Mouse (Mus musculus): ENCODE data around the gene Alk. TPM values are rescaled to one million over a fixed set of nuclear protein-coding genes. Genes with fewer than 3 reads are reported as not detected.

The Alk gene
- polyA plus RNA-seq, 1 experiment from 2014 or later = 0.61 TPM

DNA sequence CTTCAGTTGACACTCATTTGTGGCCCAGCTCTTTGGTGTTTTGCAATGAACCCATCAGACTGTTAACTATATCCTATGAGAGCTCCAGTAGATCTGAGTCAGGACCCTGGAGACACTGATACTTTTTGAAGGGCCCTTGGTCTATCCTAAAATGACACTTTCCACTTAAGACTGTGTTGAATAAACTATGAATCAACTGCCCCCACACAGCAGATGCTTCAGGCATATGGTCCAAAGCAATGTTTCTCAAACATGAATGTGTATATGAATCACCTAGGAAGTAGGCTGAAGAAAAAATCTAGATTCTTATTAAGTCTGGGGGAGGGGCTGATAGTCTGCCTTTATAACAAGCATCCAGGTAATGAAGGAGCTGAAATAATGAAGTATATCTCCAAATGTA is 189.8 kb downstream of the Alk start:
- Histone ChIP-seq H3K9me3 (ENCODE audit: control insufficient read depth, low read length) (no peaks in the 10 kb centered on the region), H3K27me3 (ENCODE audit: control insufficient read depth, insufficient read depth, low read length) (no peaks in the 10 kb centered on the region), H3K36me3 (ENCODE audit: control insufficient read depth, insufficient read depth, low read length) (no peaks in the 10 kb centered on the region), H3K9ac (ENCODE audit: low read length) (no peak overlapping the region), H3K27ac (replicated peaks) (no peak overlapping the region), H3K4me3 (ENCODE audit: low read depth, low read length) (no peak overlapping the region), H3K4me1 (replicated peaks; ENCODE audit: control insufficient read depth, insufficient read depth) (no peaks in the 10 kb centered on the region), H3K4me2 (replicated peaks; ENCODE audit: low read depth) (no peak overlapping the region)
- DNase-seq (ENCODE audit: low spot score) (no peak), ATAC-seq (ENCODE audit: low FRiP score, low TSS enrichment) (no peak)
- TF ChIP-seq EP300 (optimal IDR thresholded peaks at IDR 0.05) (no peak), CTCF (IDR thresholded peaks at IDR 0.05; ENCODE audit: low read depth) (no peak)

DNA sequence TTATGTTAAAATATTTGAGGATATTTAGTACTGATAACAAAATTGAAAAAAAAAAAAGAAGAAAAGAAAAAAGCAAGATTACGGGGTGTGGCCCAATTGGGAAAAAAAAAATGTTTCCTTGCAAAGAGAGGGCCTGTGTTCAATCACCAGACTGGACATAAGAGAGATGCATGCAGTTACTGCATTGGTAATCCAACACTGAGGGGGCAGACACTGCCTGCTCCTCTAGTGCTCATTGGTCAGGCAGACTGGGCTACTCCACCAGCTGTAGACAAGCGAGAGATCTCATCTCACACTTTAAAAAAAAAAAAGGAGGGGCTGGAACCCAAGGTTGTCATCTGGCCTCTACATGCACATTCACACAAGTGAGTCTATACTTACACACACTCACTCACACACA is 199.6 kb downstream of the Alk start:
- ATAC-seq (ENCODE audit: low FRiP score, low TSS enrichment) = no peak
- no peak overlapping the region for H3K4me3 ChIP-seq (ENCODE audit: low read depth, low read length)
- H3K27ac ChIP-seq (replicated peaks) = no peak overlapping the region
- TF ChIP-seq CTCF (IDR thresholded peaks at IDR 0.05; ENCODE audit: low read depth) (no peak), EP300 (optimal IDR thresholded peaks at IDR 0.05) (no peak)
- H3K27me3 ChIP-seq (ENCODE audit: control insufficient read depth, insufficient read depth, low read length) = no peaks in the 10 kb centered on the region
- H3K4me2 ChIP-seq (replicated peaks; ENCODE audit: low read depth) = no peak overlapping the region
- no peak overlapping the region for H3K9ac ChIP-seq (ENCODE audit: low read length)
- H3K36me3 ChIP-seq (ENCODE audit: control insufficient read depth, insufficient read depth, low read length) = no peaks in the 10 kb centered on the region
- no peaks in the 10 kb centered on the region for H3K9me3 ChIP-seq (ENCODE audit: control insufficient read depth, low read length)
- no peak for DNase-seq (ENCODE audit: low spot score)
- 68% methylated on average over 2 of the region's 2 CpGs for WGBS
- H3K4me1 ChIP-seq (replicated peaks; ENCODE audit: control insufficient read depth, insufficient read depth) = no peaks in the 10 kb centered on the region

DNA sequence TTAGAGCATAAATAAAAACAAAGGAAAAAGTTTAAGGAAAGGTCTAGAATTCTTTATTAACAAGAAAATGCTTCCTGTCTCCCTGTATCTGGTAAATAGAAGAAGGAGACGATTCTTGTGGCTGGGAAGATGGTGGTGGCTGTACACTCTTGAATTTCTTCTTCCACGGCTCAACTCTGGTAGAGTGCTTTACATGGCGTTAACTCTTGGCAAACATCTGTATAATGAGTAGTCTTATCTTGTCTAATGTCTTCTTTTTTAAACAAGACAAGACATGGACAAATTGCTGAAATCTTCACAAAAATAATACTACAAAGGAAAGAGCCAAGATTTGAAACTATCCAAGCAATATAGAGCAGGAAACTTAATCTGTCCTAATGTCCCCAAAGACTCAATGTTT is 202.6 kb downstream of the Alk start:
- TF ChIP-seq CTCF (IDR thresholded peaks at IDR 0.05; ENCODE audit: low read depth) = no peak
- Histone ChIP-seq H3K9ac (ENCODE audit: low read length) (no peak overlapping the region), H3K36me3 (ENCODE audit: control insufficient read depth, insufficient read depth, low read length) (no peaks in the 10 kb centered on the region), H3K4me2 (replicated peaks; ENCODE audit: low read depth) (no peak overlapping the region), H3K4me1 (replicated peaks; ENCODE audit: control insufficient read depth, insufficient read depth) (no peaks in the 10 kb centered on the region), H3K4me3 (ENCODE audit: low read depth, low read length) (no peak overlapping the region), H3K9me3 (ENCODE audit: control insufficient read depth, low read length) (no peaks in the 10 kb centered on the region), H3K27me3 (ENCODE audit: control insufficient read depth, insufficient read depth, low read length) (no peaks in the 10 kb centered on the region), H3K27ac (replicated peaks) (no peak overlapping the region)
- ATAC-seq (ENCODE audit: low FRiP score, low TSS enrichment) (no peak), DNase-seq (ENCODE audit: low spot score) (no peak)
- 47% methylated on average over 3 of the region's 3 CpGs for WGBS

GRCm38 (mm10) chr17:72401349-72401748 is 203.1 kb downstream of the Alk start:
- 42% methylated on average over 2 of the region's 2 CpGs for WGBS
- Histone ChIP-seq H3K27ac (replicated peaks) (no peak overlapping the region), H3K4me1 (replicated peaks; ENCODE audit: control insufficient read depth, insufficient read depth) (no peaks in the 10 kb centered on the region), H3K27me3 (ENCODE audit: control insufficient read depth, insufficient read depth, low read length) (no peaks in the 10 kb centered on the region), H3K9ac (ENCODE audit: low read length) (no peak overlapping the region), H3K4me3 (ENCODE audit: low read depth, low read length) (no peak overlapping the region), H3K4me2 (replicated peaks; ENCODE audit: low read depth) (no peak overlapping the region), H3K9me3 (ENCODE audit: control insufficient read depth, low read length) (no peaks in the 10 kb centered on the region), H3K36me3 (ENCODE audit: control insufficient read depth, insufficient read depth, low read length) (no peaks in the 10 kb centered on the region)
- no peak for TF ChIP-seq EP300 (optimal IDR thresholded peaks at IDR 0.05)
- no peak for TF ChIP-seq CTCF (IDR thresholded peaks at IDR 0.05; ENCODE audit: low read depth)
- DNase-seq (ENCODE audit: low spot score) (no peak), ATAC-seq (ENCODE audit: low FRiP score, low TSS enrichment) (no peak)

DNA sequence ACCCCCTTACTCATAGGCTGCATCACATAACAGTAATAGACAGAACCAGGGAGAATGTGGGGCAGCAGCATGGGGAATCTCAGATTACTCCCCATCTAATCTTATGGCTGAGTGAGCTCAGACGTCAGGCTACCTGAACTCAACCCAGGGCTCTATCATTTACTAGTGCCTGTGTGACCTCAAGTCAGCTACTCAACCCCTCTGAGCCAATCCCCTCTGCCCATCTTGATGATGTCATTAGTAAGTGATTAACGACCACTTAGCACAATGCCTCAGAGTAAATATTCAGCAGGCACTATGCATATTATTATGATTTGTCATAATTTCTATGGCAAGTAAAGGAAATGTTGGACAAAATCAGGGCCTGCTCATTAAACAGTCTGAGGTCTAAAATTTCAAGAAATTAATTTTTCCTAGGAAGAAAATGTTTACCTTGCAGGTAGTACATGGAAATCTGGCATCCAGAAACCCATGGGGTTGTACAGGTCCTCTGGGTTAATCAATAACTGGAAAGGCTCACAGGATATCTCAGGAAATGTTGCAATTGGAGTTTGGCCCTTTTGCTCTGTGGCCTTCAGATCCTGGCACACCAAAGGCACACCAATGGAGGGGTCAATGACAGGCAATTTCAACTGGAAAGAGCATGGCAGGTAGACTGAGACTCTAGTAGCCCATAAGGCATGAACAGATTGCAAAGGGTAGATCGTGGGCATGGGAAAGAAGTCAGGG is 204.9 kb downstream of the Alk start:
- WGBS = 71% methylated on average over 3 of the region's 3 CpGs
- Histone ChIP-seq H3K4me1 (replicated peaks; ENCODE audit: control insufficient read depth, insufficient read depth) (no peaks in the 10 kb centered on the region), H3K27me3 (ENCODE audit: control insufficient read depth, insufficient read depth, low read length) (no peaks in the 10 kb centered on the region), H3K4me3 (ENCODE audit: low read depth, low read length) (no peak overlapping the region), H3K4me2 (replicated peaks; ENCODE audit: low read depth) (no peak overlapping the region), H3K9me3 (ENCODE audit: control insufficient read depth, low read length) (no peaks in the 10 kb centered on the region), H3K27ac (replicated peaks) (no peak overlapping the region), H3K36me3 (ENCODE audit: control insufficient read depth, insufficient read depth, low read length) (no peaks in the 10 kb centered on the region), H3K9ac (ENCODE audit: low read length) (no peak overlapping the region)
- TF ChIP-seq CTCF (IDR thresholded peaks at IDR 0.05; ENCODE audit: low read depth) = no peak
- TF ChIP-seq EP300 (optimal IDR thresholded peaks at IDR 0.05) = no peak
- no peak for ATAC-seq (ENCODE audit: low FRiP score, low TSS enrichment)
- no peak for DNase-seq (ENCODE audit: low spot score)

DNA sequence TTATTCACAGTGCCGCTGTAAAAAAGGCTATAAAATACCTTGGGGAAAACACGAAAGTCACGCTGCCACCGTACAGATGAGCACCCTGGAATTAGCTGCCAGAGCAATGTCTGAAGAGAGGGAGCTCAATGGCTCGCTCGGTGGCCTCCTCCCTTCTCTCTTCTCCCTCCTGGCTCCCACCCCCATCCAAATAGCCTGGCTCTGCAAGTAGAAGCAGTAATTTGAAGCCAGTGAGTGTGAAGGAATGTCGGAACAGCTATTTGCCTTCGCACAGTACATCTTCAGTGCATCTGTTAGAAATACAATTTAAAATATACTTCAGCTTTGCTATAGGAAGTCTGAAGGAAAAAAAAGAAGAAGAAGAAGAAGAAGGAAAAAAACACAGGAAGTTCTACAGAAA is 208.5 kb downstream of the Alk start:
- ATAC-seq (ENCODE audit: low FRiP score, low TSS enrichment) (no peak), DNase-seq (ENCODE audit: low spot score) (no peak)
- no peaks in the 10 kb centered on the region for H3K27me3 ChIP-seq (ENCODE audit: control insufficient read depth, insufficient read depth, low read length)
- WGBS = 40% methylated on average over 8 of the region's 8 CpGs
- H3K4me2 ChIP-seq (replicated peaks; ENCODE audit: low read depth) = no peak overlapping the region
- H3K36me3 ChIP-seq (ENCODE audit: control insufficient read depth, insufficient read depth, low read length) = no peaks in the 10 kb centered on the region
- H3K9me3 ChIP-seq (ENCODE audit: control insufficient read depth, low read length) = no peaks in the 10 kb centered on the region
- H3K9ac ChIP-seq (ENCODE audit: low read length) = no peak overlapping the region
- no peak overlapping the region for H3K4me3 ChIP-seq (ENCODE audit: low read depth, low read length)
- TF ChIP-seq EP300 (optimal IDR thresholded peaks at IDR 0.05) = no peak
- no peak for TF ChIP-seq CTCF (IDR thresholded peaks at IDR 0.05; ENCODE audit: low read depth)
- H3K4me1 ChIP-seq (replicated peaks; ENCODE audit: control insufficient read depth, insufficient read depth) = no peaks in the 10 kb centered on the region
- no peak overlapping the region for H3K27ac ChIP-seq (replicated peaks)
